Mouse (Mus musculus) cerebellum, adult 2 months (tissue): ENCODE measurements around the gene Prkd3. TPM values are rescaled to one million over a fixed set of nuclear protein-coding genes. Genes with fewer than 3 reads are reported as not detected.

ENCODE experiments used
- DNase-seq, 2 experiments: peaks; one replicate each; pipeline ENCODE4 v3.0.0; 2021
- H3K27ac ChIP-seq: fragments of 200-500 bp; 2 replicates; pipeline ENCODE4 v1.5.1; 2012; ENCODE audit warnings: low read length, control low read depth, inconsistent platforms; ENCODE audit not compliant: insufficient read depth
- H3K27me3 ChIP-seq: fragments of 200-500 bp; 2 replicates; pipeline ENCODE4 v1.6.1; 2012; ENCODE audit warnings: inconsistent platforms, mild to moderate bottlenecking, low read length, moderate library complexity; ENCODE audit not compliant: control insufficient read depth, insufficient read depth
- H3K4me1 ChIP-seq: fragments of 200-500 bp; 2 replicates; pipeline ENCODE4 v1.6.1; 2011; ENCODE audit warnings: low read length; ENCODE audit not compliant: control insufficient read depth, insufficient read depth
- H3K4me3 ChIP-seq: fragments of 200-500 bp; replicated peaks from 2 replicates; pipeline ENCODE3; 2011; ENCODE audit warnings: mild to moderate bottlenecking, low read depth, low read length, control low read depth; ENCODE audit not compliant: insufficient read depth
- CTCF ChIP-seq: fragments of 200-500 bp; IDR thresholded peaks from 2 replicates; pipeline ENCODE4 v1.5.1; 2011; ENCODE audit warnings: low read depth, mild to moderate bottlenecking, control low read depth, low read length, moderate library complexity, borderline replicate concordance; ENCODE audit not compliant: insufficient read depth
- POLR2A ChIP-seq: fragments of 200-500 bp; IDR thresholded peaks from 2 replicates; pipeline ENCODE4 v1.6.1; 2011; ENCODE audit warnings: low read length, control low read depth, borderline replicate concordance; ENCODE audit not compliant: insufficient read depth
- WGBS: fragments of 180-500 bp; shearing (Covaris S2); methylation state at CpG from one replicate; pipeline ENCODE4 v1.1.7; 2018; 5-methylcytosine and 5-hydroxymethylcytosine counted together
- polyA plus RNA-seq: library from polyadenylated mRNA; depleted of rRNA; stranded (reverse); fragments of >200 nt; gene quantifications from 2 replicates; pipeline ENCODE4 v1.2.3, GENCODE M21; 2012; rRNA removed

Prkd3 gene
- 11.1 and 14.7 TPM in 2 replicates for polyA plus RNA-seq

DNA sequence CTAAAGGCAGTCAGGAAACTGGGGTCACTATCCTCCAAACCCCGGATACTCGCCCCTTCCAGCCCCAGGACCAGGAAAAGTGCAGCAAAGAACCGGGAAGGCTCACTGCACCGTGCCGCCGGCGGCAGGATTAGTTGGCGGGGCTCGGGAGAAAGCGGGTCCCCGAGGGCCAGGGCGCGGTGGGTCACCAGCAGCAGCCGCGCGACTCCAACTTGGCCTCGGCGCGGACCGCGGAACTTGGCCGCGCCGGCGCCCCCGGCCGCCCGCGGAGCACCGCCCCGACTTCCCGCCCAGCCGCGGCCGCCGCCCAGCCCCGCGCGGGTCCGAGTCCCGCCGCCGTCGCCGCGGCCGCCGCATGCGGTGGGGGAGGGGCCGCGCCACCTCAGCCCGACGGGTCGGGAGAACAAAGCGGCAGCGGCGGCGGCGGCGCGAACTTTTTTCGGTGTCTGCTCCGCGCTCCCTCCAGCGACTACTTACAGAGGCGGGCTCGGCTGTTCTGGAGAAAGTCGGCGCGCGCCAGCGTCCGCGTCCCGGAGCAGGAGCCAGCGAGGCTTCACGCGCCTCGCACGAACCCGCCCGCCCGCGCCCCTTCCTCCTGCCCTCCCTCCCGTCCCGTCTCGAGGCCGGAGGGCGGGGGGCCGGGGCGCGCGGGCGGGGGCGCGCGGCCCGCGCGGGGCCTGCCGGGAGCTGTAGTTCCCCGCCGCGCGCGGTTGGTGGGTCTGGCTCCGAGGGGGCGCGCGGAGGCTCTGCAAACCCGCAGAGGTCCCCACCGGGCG is at the start of gene Prkd3:
TSS of gene Prkd3 (minus strand) at position 609 of the 776 bp plus-strand sequence.
- Histone ChIP-seq H3K4me1 (no peaks in the 10 kb centered on the region), H3K4me3 (peak within 1 kb of the TSS; percentile 46), H3K27ac (no peak within 1 kb of the TSS), H3K27me3 (no peaks in the 10 kb centered on the region; the same call in 1 of the 2 replicates)
- TF ChIP-seq POLR2A (no peak), CTCF (no peak)
- DNase-seq, result peak; percentile 33 to 37
- under 1% methylated on average over 90 of the region's 113 CpGs for WGBS

DNA sequence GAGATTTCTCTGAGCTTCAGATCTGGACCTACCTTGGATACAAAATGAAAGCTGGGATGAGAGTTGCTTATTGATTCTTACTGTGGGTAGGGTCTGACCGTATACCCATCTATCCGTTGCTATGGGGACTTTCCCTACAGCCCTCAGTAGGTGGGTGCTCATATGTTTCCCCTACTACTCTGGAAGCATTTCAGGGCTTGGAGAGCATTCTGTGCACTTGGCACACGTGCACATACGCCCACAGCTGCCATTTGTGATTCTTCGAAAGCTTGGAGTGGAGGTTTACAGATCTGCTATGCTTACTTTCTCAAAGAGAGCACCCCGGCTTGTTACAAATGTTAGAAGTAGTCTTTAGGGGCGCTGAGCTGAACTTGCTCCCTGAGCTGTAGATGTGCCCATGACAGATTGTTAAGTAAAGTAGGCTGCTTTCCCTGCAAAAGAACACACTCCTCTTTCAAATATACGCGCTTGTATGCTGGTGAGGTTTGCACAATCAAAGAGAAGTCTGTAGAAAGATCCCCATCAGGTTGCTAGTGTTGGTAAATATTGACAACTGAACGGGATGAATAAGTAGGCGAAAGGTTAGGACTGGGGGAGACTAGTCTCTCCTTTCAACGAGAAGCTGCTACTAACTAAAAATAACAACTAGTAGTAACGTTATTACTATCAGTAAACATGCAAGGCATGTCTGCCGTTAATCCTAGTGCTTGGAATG is 49.3 kb upstream of the Prkd3 start:
- DNase-seq, result no peak
- Histone ChIP-seq H3K4me1 (no peaks in the 10 kb centered on the region), H3K4me3 (no peak overlapping the region), H3K27ac (no peak overlapping the region), H3K27me3 (no peaks in the 10 kb centered on the region)
- TF ChIP-seq CTCF, result no peak
- no peak for TF ChIP-seq POLR2A
- WGBS, result 54% methylated on average over 14 of the region's 14 CpGs

DNA sequence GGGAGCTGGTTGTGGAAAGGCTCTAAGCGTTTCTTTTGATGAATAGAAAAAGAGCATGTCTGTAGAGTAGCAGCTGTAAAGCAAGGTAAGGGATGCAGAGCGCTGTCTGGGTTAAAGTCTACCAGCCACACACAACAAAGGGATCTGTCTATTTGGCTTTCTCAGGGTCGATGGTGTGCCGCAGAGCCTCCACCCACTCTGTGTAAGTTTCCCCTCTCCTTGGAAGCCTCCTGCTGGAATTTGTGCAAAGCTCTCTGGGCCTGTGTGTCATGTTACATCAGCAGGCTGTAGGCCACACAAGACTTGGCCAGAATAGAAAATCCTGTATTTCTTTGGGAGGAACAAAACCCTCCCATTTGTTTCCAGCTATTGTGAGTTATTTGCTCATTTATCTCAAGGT is 48.4 kb upstream of the Prkd3 start:
- no peaks in the 10 kb centered on the region for H3K27me3 ChIP-seq

DNA sequence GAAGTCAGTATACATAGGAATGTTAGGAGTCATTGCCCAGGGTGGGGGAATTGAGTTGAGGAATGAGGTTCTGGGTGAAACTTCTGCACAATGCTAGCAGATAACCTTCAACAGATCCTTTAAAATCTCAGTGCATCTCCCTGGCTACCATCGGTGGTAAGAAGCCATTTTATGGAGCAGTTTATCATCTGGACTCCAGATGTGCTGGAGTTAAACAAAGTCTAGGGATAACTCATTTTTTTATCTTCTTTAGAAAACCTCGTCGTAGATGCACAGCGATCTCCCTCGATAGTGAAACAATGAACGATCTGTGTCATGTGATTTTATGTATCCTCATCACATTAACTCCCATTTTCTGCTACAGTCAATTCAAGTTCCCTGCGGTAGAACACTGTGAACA is 48.0 kb upstream of the Prkd3 start:
- Histone ChIP-seq H3K27ac (no peak overlapping the region), H3K4me1 (no peaks in the 10 kb centered on the region), H3K4me3 (no peak overlapping the region), H3K27me3 (no peaks in the 10 kb centered on the region)
- no peak for TF ChIP-seq CTCF
- no peak for TF ChIP-seq POLR2A
- 85% methylated on average over 7 of the region's 7 CpGs for WGBS
- no peak for DNase-seq

More for the DNA sequence above, 48.4 kb upstream of the Prkd3 start:
- WGBS, result 52% methylated on average over 4 of the region's 4 CpGs
- DNase-seq, result no peak
- Histone ChIP-seq H3K4me1 (no peaks in the 10 kb centered on the region), H3K4me3 (no peak overlapping the region), H3K27ac (no peak overlapping the region)
- TF ChIP-seq CTCF, result no peak
- no peak for TF ChIP-seq POLR2A

DNA sequence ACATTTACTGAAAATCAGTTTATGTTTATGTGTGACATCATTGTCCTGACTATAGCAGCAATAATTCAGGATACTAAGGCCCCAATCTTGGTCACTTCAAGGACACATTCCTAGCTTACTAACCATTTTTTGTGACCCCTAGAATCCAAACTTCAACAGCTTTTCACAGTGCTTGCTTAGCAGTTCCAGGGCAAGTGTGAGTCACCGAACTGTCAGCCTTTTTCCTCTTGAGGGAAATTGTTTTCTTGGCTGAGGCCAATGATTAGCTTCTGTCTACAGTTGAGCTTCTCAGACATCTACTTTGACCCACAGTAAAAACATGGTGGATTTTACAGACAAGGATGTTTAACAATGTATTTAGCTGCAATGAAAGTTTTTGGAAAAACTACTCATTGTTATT is 43.6 kb upstream of the Prkd3 start:
- no peak overlapping the region for H3K4me3 ChIP-seq
- no peak for TF ChIP-seq CTCF
- no peak for TF ChIP-seq POLR2A
- no peak for DNase-seq
- no peaks in the 10 kb centered on the region for H3K4me1 ChIP-seq
- no peaks in the 10 kb centered on the region for H3K27me3 ChIP-seq
- WGBS, result 63% methylated on average over 1 of the region's 1 CpGs
- H3K27ac ChIP-seq, result no peak overlapping the region

DNA sequence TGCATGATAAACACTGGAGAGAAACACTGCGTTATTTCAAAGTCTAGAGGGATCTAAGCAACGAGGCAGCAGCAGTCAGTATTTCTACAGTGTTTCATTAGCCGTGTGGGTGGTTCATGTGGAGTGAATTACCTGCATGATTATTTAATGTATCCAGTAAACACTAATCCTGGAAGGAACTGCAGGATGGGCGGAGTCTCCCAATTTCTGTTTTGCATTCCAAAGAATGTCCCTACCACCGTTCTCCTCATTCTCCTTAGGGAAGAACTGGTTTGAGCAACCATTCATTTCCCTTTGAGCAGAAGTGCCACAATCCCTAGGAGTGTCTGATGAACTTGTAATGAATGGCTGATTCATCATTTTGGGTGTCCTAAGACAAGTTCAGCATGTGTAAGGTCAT is 39.6 kb upstream of the Prkd3 start:
- TF ChIP-seq CTCF (no peak), POLR2A (no peak)
- Histone ChIP-seq H3K27me3 (no peaks in the 10 kb centered on the region), H3K27ac (no peak overlapping the region), H3K4me1 (no peaks in the 10 kb centered on the region), H3K4me3 (no peak overlapping the region)
- WGBS, result 71% methylated on average over 5 of the region's 5 CpGs
- DNase-seq, result no peak

DNA sequence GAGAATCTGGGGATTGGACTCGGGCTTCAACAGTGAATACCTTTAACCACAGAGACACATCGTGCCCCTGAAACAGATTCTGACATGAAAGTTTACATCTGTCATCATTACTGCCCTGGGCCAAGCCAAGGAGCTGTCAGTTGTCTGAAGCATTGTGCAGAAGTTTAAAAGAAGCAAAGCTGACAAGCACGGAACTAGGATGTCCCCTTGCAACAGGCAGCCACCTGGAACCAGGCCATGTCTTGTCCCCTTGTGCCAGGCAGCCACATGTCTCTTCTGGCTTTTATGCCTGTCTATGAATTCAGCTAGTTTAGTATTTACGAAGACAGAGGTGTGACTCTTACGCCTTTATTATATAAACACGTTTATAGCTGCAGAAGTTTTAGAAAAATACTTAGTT is 37.7 kb upstream of the Prkd3 start:
- DNase-seq, result no peak
- H3K27me3 ChIP-seq, result no peaks in the 10 kb centered on the region
- no peak overlapping the region for H3K27ac ChIP-seq
- no peaks in the 10 kb centered on the region for H3K4me1 ChIP-seq
- 8% methylated on average over 6 of the region's 6 CpGs for WGBS
- H3K4me3 ChIP-seq, result no peak overlapping the region
- no peak for TF ChIP-seq POLR2A

DNA sequence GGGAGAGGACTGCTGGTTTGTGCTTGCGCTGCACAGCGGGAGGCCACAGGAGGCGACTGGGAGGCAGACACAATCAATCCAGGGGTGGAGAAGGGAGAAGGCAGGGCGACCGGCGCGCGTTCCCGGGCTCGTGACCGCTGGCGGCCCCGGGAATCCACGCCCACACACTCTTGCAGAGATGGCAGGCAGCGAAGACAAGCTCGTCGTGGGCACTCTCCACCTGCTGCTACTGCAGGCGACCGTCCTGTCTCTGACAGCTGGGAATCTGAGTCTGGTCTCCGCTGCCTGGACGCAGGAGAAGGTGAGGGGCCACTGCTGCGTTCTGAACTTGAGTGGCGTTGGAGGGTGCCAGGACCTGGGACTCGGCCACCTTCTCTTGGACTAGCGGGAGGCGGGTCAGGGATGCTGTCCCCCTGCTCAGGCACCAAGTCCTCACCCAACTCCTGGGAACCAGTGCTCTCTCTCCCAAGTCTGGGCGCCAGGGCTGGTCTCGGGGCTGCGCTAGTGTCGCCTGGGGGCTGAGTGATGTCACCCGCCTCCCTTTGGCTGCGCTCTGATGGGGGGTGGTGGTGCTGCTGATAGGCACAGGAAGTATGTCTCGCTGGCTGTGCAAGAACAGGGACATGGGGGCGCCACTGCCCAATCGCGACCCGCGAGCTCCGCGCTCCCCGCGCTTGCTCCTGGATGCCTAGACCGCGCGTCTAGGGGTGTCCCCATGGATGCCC is 31.6 kb upstream of the Prkd3 start:
- no peak for TF ChIP-seq POLR2A
- WGBS, result under 1% methylated on average over 45 of the region's 45 CpGs
- Histone ChIP-seq H3K4me3 (peak overlapping the region; percentile 46), H3K27ac (no peak overlapping the region), H3K27me3 (no peaks in the 10 kb centered on the region), H3K4me1 (no peaks in the 10 kb centered on the region)
- DNase-seq, result peak; percentile 12 to 21
